Mouse (Mus musculus) embryonic fibroblast, embryonic 13.5 days (primary cell): ENCODE measurements around the gene E2f4. TPM values are rescaled to one million over a fixed set of nuclear protein-coding genes. Genes with fewer than 3 reads are reported as not detected.
"Not testable (repeated sequence)": the region's sequence is repeated elsewhere in the genome, so short reads cannot be mapped to it uniquely, and the experiment has no call there.

Experiments used
- H3K27ac ChIP-seq: 2 replicates; pipeline ENCODE4 v1.5.1; 2012; ENCODE audit warnings: low read length, control low read depth, inconsistent platforms; ENCODE audit not compliant: insufficient read depth
- H3K4me1 ChIP-seq: 2 replicates; pipeline ENCODE4 v1.6.1; 2011; ENCODE audit warnings: low read length; ENCODE audit not compliant: control insufficient read depth, insufficient read depth
- H3K4me3 ChIP-seq: 2 replicates; pipeline ENCODE4 v1.5.1; 2011; ENCODE audit warnings: mild to moderate bottlenecking, control low read depth, low read length; ENCODE audit not compliant: insufficient read depth
- CTCF ChIP-seq: IDR thresholded peaks from 2 replicates; pipeline ENCODE4 v1.5.1; 2011; ENCODE audit warnings: mild to moderate bottlenecking, control low read depth, low read length, moderate library complexity, borderline replicate concordance; ENCODE audit not compliant: insufficient read depth
- POLR2A ChIP-seq: IDR thresholded peaks from 2 replicates; pipeline ENCODE4 v1.6.1; 2011; ENCODE audit warnings: low read depth, mild to moderate bottlenecking, control low read depth, low read length, moderate library complexity
- polyA plus RNA-seq: library from polyadenylated mRNA; stranded (reverse); fragments of >200 nt; gene quantifications from 2 replicates; pipeline ENCODE4 v1.2.4, GENCODE M21; 2011; ENCODE audit warnings: low read depth; ENCODE audit not compliant: missing spikeins, insufficient read length

E2f4 gene
- polyA plus RNA-seq, 1 experiment, result 42.6 TPM

- Histone ChIP-seq H3K27ac (no peak overlapping the region), H3K4me1 (no peaks in the 10 kb centered on the region), H3K4me3 (no peak overlapping the region)
- no peak for TF ChIP-seq POLR2A
- no peak for TF ChIP-seq CTCF
Observed at GRCm38 (mm10) chr8:105281821-105282220, 15.6 kb upstream of the E2f4 start.

GRCm38 (mm10) chr8:105282239-105282638, 15.2 kb upstream of the E2f4 start:
- no peak overlapping the region for H3K27ac ChIP-seq
- TF ChIP-seq POLR2A (no peak), CTCF (no peak)
- no peaks in the 10 kb centered on the region for H3K4me1 ChIP-seq
- no peak overlapping the region for H3K4me3 ChIP-seq

- H3K4me3 ChIP-seq, result no peak overlapping the region
- TF ChIP-seq CTCF (peak; percentile 94), POLR2A (no peak)
- H3K27ac ChIP-seq, result no peak overlapping the region
- H3K4me1 ChIP-seq, result no peaks in the 10 kb centered on the region
Observed at GRCm38 (mm10) chr8:105283074-105283473, 14.4 kb upstream of the E2f4 start.

- Histone ChIP-seq H3K4me3 (no peak overlapping the region), H3K27ac (no peak overlapping the region)
- TF ChIP-seq CTCF, result no peak
- no peak for TF ChIP-seq POLR2A
Observed at GRCm38 (mm10) chr8:105285514-105285913, 11.9 kb upstream of the E2f4 start.

GRCm38 (mm10) chr8:105286907-105287306, 10.6 kb upstream of the E2f4 start:
- Histone ChIP-seq H3K4me1 (no peaks in the 10 kb centered on the region), H3K27ac (no peak overlapping the region), H3K4me3 (no peak overlapping the region)
- TF ChIP-seq POLR2A, result no peak
- no peak for TF ChIP-seq CTCF

More at GRCm38 (mm10) chr8:105285514-105285913, 11.9 kb upstream of the E2f4 start:
- H3K4me1 ChIP-seq, result no peaks in the 10 kb centered on the region

GRCm38 (mm10) chr8:105288231-105288630, 9.2 kb upstream of the E2f4 start:
- TF ChIP-seq CTCF (no peak), POLR2A (no peak)
- H3K4me3 ChIP-seq, result peak overlapping the region; percentile 20
- no peaks in the 10 kb centered on the region for H3K4me1 ChIP-seq
- no peak overlapping the region for H3K27ac ChIP-seq

GRCm38 (mm10) chr8:105288958-105289732, 8.3 kb upstream of the E2f4 start:
- Histone ChIP-seq H3K4me3 (peak overlapping the region; percentile 37), H3K4me1 (no peaks in the 10 kb centered on the region), H3K27ac (peak overlapping the region; percentile 55)
- TF ChIP-seq CTCF (no peak), POLR2A (peak; percentile 70)

GRCm38 (mm10) chr8:105289805-105290460, 7.5 kb upstream of the E2f4 start, which contains the start of gene 4931428F04Rik:
TSS of gene 4931428F04Rik (minus strand) at chr8:105289864.
- peak within 1 kb of the TSS; percentile 55 for H3K27ac ChIP-seq
- no peaks in the 10 kb centered on the region for H3K4me1 ChIP-seq
- peak within 1 kb of the TSS; percentile 37 for H3K4me3 ChIP-seq
- peak; percentile 89 for TF ChIP-seq CTCF
- TF ChIP-seq POLR2A, result no peak

- peak; percentile 91 for TF ChIP-seq CTCF
- TF ChIP-seq POLR2A, result no peak
- H3K4me1 ChIP-seq, result no peaks in the 10 kb centered on the region
- no peak overlapping the region for H3K4me3 ChIP-seq
- H3K27ac ChIP-seq, result no peak overlapping the region
Observed at GRCm38 (mm10) chr8:105290554-105291314, 6.7 kb upstream of the E2f4 start.

GRCm38 (mm10) chr8:105291364-105291763, 6.1 kb upstream of the E2f4 start:
- not testable (repeated sequence) for H3K27ac ChIP-seq, H3K4me3 ChIP-seq, H3K4me1 ChIP-seq

GRCm38 (mm10) chr8:105291802-105292201, 5.7 kb upstream of the E2f4 start:
- not testable (repeated sequence) for H3K4me1 ChIP-seq, H3K4me3 ChIP-seq, H3K27ac ChIP-seq
